Mouse (Mus musculus) kidney, adult 18-20 months (tissue): ENCODE measurements around the gene Rnh1.
A peak's percentile ranks its signal among the peaks of the same experiment; 100 is the strongest.

ENCODE experiments used
- DNase-seq: peaks from one replicate; pipeline ENCODE4 v3.0.0; 2021

Gene Rnh1

DNA sequence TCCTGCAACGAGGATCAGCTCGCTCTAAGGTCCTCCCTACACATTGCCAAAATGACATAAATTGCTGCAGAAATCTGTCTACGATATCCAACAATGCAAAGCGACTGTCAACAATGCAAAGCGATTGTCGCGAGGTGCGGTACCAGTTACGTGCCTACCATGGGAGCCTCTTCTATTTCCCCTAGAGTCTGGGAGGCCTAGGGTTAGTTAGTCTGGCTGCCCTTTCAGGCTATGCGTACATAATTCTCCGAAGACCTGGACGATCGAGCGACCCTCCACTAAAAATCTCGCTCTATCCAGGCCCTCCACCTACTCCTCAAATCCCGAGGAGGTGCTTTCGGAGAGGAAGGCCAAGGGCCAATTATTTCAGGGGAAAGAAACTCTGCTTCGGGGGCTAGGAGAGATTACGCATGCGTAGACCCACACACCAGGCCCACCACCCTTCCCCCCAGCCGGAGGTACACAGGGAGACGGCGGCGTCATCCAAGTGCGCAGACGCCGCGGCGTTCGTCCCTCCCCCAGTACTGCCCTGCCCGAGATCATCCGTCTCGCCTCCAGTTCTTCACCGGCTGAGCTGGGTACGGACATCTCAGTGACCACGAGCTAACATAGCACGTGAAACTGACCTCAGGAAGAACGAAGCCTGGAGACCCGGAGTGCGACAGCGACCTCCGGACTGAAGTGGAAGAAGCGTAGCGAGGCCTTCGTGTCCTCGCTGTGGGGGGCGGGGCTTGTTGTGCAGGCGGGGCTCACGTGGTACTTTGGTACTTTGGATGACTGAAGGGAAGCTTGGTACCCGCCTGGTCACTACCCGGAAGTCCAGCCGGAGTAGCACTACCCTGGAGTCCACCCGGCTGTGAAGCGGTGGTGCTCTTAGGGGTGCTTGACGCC is at the start of gene Rnh1:
Gene Rnh1 (minus strand): TSS at position 742 of the 891 bp plus-strand sequence.
- peak; percentile 94 for DNase-seq

DNA sequence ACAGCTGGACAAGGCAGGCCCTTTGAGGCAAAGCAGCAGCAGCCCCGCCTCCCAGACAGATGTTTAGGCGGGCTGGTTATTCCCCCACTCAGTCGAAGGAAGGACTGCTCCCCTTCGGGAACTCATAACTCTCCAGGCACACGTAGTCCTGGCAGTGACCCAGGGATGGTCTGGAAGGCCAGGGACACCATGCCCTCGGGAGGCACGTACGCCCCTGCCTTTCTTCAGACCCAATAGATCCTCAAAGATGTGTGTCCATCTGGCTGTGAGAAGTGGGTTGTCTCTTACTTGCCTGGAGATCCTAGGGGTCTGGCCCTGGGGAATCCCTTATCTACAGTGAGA is 49.4 kb upstream of the Rnh1 start:
- DNase-seq = no peak

DNA sequence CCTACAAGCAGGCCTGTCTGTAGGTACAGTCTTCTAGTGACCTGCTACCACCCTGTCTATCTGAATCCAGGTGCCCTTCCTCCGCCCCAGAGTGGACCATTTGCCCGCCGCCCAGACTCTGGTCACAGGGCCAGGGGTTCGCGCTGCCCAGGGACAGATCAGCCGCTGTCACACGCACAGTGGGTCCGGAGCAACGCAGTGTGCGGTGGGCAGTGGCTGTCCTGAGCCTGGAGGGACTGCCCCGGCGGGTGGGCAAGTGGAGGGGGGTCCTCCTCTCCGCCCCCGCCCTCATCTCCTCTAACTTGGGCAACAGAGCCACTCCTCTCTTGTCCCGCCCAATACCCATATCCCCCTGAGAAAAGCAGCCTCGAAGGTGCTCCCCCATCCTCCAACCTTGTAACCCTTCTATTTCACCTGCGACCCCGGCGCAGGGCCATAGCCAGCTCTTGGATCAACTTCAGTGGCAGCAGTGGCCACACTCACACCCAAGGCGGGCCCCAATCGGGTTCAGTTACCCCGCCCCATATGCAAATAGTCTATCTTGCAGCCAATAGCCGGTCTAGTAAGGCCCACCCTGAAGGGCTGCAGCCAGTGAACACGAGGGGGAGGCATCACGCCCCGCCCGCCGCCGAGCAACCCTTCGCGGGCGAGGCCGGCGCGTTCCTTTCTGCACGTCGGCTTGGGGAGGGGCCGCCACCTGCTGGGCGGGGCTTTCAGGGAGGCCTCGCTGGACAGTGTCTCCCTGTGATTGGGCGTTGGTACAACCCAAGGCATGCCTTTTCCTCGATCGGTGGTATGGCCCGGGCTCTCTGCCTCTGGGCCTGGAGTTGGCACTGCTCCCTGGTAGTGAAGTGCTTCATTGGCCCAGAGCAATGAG is 48.8 kb upstream of the Rnh1 start:
- peak; percentile 96 for DNase-seq

DNA sequence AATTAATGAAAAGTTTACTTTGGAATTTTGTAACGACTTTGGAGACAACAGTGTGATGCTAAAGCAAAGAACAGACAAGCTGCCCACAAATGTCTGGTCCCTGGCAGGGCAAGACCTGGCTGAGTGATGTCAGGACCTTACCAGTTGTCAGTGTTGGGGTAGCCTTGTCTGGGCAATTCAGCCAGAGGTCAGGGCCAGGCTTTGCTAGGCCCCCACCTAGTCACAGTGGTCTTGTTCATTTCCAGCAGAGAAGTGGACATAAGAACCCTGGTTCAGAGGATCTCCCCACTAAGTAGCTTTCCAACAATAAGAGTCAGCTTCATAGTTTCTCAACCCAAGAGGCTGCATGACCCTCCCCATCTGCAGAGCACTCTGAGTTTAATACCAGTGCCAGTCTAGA is 47.7 kb upstream of the Rnh1 start:
- no peak for DNase-seq

DNA sequence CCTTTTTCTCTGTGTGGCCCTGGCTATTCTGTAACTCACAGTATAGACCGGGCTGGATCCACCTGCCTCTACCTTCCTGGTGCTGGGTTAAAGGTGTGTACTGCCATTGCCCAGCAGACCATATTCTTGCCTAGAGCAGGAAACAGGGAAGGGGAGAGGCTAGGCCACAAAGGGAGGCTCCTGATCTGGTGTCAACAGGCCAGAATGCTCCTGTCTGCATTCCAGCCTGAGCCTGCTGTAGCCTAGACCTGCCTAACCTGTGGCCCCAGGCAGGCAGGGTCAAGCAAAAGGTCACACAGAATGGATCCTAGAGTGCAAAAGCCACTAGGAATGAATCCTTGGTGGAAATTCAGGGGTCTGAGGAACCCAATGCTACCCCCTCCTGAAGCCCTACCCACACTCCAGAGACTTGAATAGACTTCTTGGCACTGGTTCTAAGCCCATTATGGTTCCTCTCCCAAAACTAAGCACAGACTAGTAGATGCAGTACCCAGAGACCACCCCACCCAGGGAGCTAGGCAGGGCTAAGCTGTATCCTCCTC is 47.0 kb upstream of the Rnh1 start:
- DNase-seq = no peak

DNA sequence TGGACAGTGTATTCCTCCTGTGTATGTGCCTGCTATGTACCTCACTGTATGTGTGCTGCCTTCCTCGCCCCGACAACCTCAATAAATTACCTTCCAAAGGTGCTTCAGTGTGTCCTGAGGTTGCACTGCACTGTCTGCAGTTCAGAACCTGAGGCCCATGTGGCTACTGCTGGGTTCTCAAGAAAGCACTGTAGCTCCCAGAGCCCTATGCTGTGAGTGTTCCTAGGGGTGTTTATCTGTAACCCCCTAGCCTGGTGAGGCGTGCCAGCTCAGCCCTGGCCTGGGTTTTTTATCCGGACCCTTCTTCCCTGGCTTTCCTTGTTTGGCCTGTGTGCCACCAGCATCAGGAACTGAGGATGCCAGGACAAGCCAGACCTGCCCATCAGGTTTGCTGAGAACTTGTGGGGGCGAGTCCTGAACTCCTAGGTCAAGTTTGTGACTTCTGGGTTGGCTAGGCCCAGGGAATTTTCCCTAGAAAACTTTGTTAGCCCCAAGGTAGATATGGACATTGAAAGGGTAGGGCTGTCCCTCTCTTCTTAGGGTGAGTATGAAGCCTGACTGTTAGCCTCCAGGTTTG is 46.0 kb upstream of the Rnh1 start:
- DNase-seq = peak; percentile 9

DNA sequence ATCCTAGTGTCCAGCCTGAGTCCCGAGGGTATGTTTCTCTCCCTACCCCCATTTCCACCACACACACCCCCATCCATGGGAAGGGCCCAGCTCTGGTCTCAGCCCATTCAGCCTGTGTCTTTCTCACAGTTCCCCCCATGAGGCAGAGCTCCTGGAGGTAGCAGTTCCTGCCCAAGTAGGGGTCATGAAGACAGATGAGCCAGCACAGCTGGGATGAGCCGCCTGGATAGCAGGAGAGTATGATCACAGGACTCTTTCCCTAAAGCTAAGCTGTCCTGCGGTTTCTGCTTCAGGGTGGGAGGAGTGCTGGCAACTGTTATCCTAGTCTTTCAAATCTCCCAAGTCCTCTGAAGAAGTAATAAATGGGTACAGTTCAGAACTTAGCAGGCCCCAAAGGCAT is 45.5 kb upstream of the Rnh1 start:
- no peak for DNase-seq

DNA sequence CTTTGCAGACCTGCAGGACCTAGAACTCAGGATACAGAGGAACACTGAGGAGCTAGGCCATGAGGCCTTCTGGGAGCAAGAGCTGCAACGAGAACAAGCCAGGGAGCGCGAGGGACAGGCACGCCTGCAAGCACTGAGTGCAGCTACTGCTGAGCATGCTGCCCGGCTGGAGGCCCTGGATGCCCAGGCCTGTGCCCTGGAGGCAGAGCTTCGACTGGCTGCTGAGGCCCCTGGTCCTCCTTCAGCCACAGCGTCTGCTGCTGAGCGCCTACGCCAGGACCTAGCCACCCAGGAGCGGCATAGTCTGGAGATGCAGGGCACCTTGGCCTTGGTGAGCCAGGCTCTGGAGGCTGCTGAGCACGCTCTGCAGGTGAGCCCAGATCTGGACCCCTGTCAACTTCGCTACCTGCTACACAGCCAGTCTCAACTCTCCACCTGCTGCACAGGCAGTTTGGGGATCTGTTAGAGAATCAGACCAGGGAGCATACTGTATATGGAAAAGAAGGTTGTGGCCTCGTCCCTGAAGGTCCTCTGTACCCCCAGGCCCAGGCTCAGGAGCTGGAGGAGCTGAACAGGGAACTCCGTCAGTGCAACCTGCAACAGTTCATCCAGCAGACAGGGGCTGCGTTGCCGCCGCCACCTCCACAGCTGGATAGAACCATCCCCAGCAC is 44.8 kb upstream of the Rnh1 start:
- DNase-seq = peak; percentile 25

DNA sequence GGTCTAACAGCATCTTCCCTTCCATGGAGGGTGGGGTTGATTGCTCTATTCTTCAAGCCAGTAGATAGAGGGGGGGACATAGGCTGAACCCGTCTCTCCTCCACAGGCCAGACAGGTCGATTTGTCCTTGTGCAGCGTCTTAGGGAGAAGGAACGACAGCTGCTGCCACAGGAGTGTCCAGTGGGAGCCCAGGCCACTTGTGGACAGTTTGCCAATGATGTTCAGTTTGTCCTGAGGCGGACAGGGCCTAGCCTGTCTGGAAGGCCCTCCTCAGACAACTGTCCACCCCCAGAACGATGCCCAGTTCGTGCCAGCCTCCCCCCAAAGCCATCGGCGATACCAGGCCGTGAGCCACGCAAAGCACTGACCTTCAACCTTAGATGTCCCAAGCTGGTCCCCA is 44.2 kb upstream of the Rnh1 start:
- peak; percentile 9 for DNase-seq

DNA sequence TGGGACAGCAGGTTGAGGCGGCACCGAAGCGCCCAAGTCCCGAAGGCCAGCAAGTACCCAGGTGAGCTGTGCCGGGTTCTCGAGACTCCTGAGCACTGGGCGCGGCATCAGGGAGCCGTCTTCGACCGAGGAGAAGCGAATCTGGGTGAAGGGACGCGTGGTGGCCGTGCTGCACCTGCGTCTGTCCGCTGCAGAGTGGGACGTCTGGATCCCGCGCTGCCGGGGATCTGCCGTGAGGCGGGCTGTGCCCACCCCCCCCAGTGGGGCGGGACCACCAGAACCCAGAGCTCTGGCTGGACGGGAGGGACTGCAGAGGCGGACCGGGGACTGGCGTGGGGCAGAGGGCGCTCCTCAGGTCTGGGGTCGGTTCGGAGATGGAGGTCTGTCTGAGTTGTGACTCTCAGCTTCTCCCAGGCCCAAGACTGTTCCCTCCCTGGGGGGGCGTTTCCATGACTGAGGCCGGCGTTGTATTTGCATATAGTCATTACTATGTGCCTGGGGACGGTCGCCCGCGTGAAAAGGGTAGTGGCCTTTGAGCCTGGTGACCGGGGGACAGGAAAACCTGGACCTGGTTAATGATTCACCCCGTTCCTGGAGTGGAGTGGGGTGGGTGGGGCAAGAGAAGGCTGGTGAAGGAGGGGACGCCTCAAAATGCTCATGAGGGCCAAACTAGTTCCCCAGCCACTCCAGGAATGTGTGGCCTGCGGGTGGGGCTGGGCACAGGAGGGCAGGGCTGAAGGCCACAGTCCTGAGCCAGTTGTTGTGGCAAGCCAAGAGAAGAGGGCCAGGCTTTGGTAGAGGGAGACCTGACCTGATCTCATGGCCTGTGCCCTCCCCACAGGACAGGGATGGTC is 43.5 kb upstream of the Rnh1 start:
- DNase-seq = peak; percentile 91

DNA sequence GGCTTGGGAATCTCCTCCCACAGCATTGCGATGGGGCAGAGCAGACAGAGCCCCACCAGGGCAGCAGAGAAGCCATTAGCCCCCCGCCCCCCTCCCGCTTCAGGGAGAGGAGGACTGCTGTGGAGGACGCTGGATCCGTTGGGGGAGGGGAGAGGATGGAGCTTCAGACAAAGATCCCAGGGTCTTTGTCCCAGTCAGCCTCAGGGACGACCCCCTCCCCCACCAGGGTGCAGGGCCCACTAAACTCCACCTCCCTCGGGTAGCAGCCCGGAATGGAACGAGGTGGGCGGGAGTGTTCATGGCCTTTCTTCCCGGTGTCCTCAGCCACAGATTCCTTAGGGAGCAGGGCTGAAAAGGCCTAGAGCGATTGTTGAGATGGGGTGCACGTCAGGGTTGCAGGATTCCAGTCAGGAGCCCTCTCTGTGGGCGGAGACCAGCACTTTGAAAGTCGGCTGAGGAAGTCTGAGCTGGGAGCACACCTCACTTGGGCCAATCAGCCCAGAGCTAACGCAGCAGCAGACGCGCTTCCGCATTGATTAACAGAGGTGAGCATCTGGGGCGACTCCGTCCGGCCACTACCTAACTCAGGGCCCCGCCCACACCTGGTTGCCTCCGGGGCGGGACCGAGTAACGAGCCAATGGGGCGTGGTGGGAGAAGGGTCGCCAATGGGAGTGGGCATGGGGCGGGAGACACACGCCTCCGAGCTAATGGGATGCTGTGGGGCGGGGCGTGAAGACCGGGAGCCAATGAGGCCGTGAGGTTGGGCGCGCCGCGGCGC is 42.6 kb upstream of the Rnh1 start, which contains the start of gene Rassf7:
Gene Rassf7 (plus strand): TSS at position 760 of the 779 bp plus-strand sequence.
- peak; percentile 98 for DNase-seq

DNA sequence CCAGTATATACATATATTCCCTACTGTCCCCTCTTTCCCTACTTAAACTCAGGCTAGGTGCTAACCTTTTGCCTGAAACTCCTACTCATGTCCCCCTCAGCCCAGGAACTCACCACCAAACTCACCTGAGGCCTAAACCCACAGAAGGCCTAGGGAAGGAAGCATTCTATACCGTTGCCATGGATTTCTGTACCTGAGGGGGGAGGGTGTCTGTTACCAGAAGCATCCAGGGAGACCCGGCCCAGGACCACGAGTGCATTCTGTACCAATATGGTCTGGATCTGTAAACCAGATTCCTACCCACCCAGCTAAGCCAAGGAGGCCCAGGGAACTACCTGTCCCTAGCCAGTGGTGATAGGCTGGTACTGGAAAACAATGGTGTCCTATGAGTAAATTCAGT is 41.7 kb upstream of the Rnh1 start:
- no peak for DNase-seq

DNA sequence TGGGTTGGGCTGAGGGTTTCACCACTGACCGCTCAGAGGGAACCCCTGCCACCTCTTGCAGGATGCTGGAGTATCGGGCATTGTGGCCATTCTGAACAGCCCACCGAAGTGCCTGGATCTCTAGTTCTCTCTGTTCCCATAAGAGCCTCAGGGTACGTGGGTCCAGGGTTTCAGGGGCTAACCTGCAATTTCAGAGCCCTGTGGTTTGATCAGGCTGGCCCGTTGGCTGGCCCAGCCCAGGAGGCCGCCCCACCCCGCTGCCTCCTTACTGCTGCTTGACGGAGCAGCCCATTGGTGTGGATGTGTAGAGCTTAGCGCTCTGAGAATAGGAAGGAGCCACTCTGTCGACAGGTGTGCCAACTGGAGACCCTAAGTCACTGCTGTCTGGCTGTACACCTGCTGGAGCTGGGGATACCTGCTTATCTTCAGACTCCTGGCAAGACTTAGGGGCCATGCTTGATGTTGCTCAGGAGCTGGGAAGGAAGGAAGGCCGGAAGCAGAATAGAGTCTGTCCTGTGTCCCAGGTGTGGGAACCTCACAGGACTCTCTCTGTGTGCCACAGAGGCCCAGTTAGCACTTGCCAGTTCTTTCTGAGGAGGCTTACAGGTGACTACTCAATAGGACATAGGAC is 41.1 kb upstream of the Rnh1 start, which contains the start of gene Lmntd2:
Gene Lmntd2 (minus strand): TSS at position 476 of the 631 bp plus-strand sequence.
- DNase-seq = no peak

DNA sequence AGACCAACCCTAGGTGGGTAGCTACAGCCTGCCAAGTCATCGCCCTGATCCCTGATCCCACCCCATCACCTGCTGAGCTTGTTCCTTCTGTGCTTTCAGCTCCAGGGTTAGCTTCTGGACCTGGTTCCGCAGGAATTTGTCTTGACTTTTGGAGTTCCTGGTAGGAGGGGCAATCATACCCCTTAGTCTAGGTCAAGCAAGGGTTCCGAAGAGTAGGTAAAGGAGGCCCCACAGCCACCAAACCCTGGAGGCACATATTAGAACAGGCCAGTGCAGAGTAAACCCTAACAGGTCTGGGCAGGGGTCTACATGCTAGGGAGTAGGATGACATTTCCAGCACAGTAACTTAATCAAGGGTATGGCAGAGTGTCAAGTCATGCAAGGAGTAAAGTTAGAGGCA is 40.5 kb upstream of the Rnh1 start:
- no peak for DNase-seq

DNA sequence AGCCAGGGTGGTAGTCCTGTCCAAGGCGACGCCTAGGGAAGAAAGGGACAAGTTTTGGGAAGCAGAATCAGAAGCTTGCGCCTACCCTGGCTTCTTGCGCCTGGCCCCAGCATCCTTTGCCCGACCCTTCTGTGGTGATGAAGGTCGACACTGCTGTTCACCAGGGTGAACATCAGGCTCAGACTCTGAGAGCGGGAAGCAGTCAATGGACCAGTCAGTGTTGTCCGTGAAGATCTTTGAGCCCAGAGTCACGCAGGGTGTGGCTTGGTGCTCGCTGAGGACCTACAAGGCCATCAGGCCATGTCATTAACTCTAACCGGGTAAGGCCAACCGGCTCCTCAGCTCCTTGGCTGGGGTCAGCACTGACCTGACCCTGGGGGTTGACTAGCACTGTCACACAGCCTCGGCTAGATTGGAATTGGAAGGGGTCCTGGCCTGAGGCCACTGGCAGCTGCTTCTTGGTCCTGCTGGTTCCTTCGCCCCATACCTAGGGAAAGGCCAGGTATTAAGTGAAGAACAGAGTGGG is 38.0 kb upstream of the Rnh1 start:
- no peak for DNase-seq

DNA sequence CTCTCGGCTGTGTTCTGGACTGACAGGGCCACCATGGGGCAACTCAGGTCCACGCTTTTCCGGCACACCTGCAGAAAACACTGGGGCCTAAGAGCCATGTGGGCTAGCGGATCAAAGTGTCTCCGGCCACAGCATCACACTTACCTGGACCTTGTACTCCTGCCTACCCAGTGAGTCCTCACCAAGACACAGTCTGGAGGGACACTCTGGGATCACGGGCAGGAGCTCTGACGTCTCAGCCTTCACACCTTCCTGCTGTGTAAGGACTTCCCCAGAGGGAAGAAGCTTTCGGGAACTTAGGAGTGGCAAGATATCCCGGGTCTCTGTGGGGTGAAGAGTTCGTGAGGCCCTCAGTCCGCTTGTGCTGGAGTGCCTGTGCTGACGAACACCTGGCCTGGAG is 37.5 kb upstream of the Rnh1 start:
- no peak for DNase-seq

DNA sequence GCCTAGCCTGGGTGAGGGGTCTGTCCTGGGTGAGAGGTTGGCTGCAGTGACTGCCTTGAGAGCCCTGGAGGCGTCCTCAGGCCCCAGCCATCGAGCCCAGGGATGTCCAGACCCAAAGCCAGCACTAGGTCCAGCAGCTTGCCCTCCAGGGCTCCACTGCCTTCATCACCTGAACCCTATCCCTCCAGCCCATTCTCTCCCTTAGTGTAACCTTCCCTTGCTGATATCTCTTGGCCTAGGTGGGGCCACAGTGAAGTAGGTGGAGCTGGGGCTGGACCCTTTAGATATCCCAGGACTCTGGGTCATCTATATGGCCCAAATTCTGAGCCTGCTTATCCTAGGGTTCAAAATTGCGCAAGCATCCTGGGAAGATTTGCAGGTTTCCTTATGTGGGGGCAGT is 36.9 kb upstream of the Rnh1 start:
- DNase-seq = no peak

DNA sequence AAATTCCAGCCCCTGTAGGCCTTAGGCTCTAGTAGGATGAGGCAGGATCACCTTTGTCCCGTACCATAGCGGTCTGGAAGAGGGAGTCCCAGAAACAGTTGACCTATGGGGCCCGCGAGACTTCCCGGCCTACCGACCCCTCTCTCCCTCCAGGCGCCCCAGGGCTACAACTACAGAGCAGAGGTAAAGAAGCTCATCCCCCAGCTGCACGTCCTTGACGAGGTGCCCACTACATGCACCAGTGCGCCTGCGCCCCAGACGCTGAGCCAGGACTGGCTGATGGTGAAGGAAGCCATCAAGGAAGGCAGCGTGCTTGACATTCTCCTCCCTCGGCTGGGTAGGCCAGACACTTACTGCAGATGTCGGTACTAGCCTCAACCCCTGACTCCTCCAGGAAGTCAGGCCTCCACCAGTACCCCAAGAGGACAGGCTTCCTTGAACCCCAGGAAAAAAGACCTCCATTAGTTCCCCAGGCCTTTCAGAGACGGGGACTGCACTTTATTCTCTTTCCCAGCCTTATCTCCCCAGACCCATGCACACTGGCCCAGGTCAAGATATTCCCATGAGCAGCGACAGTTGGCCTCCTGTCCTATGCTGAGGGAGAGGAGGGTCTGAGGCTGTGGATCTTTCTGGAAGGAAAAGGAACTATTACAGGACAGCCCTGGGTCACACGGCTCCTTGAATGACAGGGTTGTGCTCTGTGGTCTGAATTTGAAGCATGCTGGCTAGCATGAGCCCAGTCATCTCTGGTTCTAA is 33.7 kb upstream of the Rnh1 start:
- no peak for DNase-seq

DNA sequence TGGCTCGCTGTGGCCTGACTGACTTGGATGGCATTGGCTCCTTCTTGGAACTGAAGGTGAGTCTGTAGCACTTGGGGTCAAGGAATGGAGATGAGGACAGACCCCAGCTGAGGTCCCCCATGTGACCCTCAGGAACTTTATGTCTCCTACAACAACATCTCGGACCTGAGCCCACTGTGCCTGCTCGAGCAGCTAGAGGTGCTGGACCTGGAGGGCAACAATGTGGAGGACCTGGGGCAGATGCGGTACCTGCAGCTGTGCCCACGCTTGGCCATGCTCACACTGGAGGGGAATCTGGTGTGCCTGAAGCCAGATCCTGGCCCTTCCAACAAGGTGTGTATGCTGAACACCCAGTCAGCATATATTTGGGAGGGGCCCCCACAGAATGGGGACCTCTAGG is 32.8 kb upstream of the Rnh1 start:
- DNase-seq = no peak
